Mouse (Mus musculus) heart, postnatal 4 days (tissue): ENCODE measurements around the gene Nfkb2. TPM values are rescaled to one million over a fixed set of nuclear protein-coding genes. Genes with fewer than 3 reads are reported as not detected.
A peak's percentile ranks its signal among the peaks of the same experiment; 100 is the strongest.

Experiments used
- DNase-seq: peaks from one replicate; pipeline ENCODE4 v3.0.0; 2021
- microRNA-seq, 2 experiments: library from miRNA; unstranded; fragments of <30 nt; microRNA quantifications; one replicate each; pipeline ENCODE4 v1.2.0; 2021 to 2022
- total RNA-seq, 2 experiments: library from RNA; stranded (reverse); gene quantifications; 2 replicates each; pipeline ENCODE4 v1.2.3; 2021

Nfkb2 gene
- total RNA-seq, 2 experiments from 2014 or later: 15.1 to 15.2 TPM

DNA sequence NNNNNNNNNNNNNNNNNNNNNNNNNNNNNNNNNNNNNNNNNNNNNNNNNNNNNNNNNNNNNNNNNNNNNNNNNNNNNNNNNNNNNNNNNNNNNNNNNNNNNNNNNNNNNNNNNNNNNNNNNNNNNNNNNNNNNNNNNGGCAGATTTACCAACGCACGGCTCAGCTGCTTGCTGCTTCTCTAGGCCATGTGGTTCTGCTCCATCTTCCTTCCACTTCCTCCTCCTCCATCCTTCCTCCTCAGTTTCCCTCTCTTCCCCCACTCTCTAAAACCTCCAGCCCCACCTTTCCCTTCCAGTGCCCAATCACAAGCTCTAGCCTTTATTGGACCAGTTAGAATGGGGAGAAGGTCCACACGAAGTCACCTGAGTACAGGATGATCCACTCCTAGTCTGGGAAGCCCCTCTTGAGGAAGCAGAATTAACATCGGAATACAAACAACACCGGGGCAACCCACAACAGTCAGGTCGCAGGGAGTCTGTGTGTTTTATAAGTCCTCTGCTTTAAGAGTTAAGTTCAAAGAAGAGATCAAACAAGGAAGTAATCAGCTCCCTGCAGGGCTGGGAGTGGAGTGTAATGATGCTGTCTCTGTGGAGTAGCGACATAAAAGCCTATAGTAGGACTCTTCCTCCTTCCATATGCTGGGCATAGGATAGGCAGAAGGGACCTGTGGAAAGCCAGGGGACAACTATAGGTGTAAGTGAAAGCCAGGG lies 40.7 kb downstream of the Nfkb2 start:
- DNase-seq: no peak

DNA sequence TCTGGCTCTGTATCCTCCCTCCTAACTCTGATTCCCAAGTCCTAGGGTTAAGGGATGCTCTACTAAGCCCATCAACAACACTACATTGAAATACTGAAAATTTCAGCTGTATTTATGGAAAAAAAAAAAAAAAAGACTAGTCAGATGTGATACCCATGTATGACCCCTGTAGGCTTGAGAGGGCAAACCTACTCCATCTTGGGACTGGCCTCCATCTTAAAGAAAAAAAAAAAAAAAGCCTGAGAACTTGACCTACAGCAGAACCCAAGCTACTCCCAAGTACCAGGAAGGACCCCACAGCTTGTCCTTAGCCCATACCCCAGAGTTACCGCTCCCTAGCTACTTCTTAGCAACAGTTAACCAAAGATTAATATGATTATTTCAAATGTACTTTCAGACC lies 43.0 kb downstream of the Nfkb2 start:
- DNase-seq: no peak

DNA sequence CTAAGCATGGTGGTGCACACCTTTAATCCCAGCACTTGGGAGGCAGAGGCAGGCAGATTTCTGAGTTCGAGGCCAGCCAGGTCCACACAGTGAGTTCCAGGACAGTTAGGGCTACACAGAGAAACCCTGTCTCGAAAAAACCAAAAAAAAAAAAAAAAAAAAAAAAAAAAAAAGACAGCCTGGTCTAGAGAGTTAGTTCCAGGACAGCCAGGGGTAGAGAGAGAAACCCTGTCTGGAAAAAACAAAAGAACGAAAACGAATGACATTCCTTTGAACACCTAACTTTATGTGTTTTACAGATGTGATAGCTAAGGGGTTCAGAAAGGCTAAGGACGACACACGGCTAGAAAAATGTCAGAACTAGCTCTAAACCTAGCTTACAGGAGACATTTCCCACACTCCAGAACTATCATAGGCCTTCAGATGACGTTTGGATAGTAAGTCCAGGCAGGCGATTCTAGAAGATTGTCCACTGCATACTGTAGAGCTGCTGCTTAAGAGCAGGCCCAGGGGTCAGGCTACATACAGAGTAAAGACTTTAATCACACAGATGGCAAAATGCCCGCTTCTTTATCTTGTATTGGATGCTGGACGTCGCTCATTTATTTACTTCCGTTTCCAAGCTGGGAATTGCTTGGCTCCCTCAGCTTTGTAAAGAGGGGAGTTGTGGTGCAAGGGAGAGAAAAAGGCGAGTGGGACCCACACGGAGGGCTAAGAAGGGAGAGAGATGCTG lies 44.0 kb downstream of the Nfkb2 start:
- no peak for DNase-seq

DNA sequence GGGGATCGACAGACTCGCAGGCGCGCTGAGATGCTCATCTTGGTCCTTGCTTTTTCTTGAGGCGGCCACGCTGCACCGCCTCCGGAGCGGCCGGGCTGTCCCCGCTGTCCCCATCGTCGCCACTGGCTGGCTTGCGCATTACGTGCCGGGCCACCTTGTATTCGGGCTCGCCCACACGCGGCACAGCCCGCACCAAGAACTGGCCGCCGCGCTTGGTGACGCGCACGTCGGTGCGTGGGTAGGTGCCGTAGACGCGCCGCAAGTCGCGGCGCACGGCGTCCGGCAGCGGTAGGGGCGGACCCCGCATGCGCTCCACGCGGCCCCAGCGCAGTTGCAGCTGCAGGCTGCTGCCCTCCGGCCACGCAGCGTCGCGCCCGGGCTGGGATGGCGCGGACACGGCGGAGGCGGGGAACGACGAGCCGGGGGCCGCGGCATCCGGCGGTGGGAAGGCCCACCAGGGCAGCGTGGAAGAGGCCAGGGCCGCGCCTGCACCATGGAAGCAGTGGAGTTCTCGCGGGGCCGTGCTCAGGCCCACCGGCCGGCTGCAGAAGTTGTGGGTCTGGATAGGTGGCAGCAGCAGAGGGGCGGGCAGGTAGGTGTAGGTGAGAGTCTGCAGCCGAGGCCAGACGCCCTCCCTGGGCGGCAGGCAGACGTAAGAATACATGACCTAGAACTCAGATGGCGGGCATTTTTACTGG lies 44.8 kb downstream of the Nfkb2 start:
- peak; percentile 78 for DNase-seq

DNA sequence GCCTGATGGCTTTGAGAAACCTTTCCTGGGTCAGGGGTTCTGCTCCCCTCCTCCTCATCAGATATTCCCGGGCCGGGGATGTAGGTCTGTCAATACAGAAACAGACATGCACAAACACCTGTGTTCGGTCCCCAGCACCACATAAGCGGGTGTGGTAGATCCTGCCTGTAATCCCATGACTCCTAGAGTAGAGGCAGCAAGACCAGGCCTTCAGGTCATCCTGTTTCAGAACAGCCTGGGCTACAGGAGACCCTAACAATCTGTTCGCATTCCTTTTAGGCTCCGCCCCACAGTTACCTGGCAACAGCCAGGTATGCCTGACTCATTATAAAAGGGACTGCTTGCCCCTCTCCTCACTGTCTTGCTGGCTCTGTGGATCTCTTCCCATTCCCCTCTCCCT lies 45.4 kb downstream of the Nfkb2 start:
- no peak for DNase-seq

DNA sequence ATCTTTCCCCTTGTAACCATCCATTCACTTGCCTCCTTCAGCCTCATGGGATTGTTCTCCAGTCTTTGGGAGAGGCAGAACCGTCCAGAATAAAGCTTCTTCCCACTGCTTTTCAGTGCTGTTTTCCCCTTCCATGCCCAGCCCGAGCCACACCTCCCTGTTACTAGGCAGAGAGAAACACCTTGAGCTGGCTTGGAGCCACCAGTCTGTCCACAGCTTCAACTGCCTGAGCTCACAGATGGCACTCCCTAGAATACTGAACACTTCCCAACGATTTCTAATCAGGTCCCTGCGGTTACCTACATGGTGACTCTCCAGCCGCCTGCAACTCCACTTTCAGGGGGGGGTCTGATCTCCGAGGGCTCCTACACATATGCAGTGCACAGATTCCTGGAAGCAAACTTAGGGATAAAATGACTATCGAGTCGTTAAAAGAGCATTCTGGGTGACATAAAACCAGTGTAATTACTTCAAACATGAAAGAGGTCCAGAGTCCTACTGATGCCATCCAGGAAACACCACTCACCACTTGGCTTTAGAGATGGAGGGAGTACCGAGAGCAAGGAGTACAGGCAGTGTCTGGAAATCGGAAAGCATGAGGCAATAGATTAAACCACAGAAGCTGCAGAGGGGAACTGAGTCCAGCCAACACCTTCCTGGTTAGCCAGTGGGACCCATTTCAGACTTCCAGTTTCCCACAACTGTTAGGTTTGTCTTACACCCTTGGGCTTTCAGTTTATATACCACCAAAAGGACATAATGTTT lies 46.2 kb downstream of the Nfkb2 start, which contains the start of gene 2310034G01Rik:
Gene 2310034G01Rik (minus strand): TSS at position 135 of the 765 bp plus-strand sequence.
- DNase-seq: no peak

DNA sequence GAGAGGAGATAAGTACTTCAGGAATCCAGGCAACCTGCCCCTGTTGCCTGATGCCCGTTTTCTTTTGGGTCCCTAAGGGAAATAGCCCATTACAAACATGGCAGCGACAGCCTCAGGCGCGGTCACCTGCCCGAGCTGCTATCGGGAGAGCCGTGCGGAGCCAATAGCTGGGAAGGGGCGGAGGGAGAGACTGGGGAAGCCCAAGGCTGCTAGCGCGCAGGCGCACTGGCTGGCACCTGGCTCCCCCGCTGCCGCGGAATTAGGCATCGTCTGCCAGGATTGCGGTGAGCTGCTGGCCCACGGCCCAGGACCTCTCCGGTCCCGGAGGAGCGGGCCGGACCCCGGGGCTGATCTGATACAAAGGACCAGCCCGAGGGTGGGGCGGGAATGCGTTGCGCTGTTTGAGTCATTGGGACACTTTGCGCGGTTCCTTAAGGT lies 52.6 kb downstream of the Nfkb2 start:
- DNase-seq: peak; percentile 86

DNA sequence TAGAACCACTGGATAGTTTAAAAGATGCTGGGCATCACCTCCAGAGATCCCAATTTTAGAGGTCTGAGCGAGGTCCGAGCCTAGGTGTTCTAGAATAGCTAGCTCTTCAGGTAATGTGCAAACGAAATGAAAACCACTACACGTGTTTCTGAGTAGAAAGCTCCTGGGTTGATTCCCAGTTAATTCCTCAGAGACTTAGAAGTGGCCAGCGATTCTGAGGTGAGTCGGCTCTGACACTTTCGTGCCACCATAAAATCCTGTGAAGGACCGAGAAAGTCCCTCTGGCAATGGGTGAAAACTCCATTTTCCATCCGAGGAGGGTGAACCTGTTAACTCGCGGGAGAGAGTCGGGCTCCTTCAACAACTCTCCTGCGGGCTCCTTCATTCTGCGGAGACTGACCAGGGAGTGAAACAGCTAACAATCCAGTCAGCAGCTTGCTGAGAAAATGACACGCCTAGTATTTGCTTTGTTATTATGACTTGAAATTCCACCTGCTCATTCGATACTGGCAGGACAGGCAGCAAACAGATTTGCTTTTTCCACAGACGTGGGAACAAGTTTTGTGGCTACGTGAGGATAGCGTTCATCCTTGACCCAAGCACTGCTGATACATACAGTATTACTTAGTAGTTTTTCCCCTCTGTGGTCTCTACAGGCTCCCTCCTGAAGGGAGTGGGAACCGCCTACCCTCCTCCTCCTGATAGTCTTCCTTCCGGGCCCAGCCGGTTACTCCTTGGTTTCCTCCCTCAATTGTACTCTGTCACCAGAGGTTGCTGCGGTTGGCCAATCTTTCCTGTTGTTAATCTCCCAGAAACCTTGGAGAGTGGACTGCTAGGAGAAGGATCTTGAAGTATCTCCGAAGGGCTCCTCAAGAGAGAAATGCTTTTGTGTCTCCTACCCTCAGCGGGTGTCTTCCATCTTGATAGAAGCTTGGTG lies 53.5 kb downstream of the Nfkb2 start:
- DNase-seq: peak; percentile 39

DNA sequence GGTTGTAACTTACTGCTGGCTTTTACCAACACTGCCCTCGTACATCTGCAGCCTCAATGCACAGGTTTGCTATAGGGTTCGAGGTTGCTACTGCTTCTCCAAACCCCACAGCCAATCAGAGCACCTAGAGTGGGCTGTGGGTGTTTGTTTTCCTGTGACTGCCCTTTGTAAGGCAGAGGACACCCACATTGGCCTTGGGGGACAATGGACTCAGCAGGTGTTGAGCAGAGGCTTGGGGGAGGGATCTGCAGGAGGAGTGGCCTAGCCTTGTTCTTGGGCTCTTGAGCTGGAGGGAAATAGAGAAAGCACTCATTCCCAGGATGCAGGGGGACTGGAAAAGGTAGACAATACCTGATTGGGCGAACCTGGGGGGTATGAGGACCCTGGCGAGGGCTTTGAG lies 54.3 kb downstream of the Nfkb2 start:
- DNase-seq: no peak

Small RNA genes within 50 kb of the gene (microRNA-seq; reads per million reads assigned to microRNA genes)
- 0 reads per million in 2 experiments for gene Mir146b

Other genes with a start within 250 kb of the Nfkb2 start
- 10 to 100 TPM; 31.4 to 32.0 TPM for gene Nolc1, start 228.5 kb upstream of the Nfkb2 start, total RNA-seq
- not detected for gene Elovl3, start 172.4 kb upstream of the Nfkb2 start, total RNA-seq
- not detected for gene Pitx3, start 156.0 kb upstream of the Nfkb2 start, total RNA-seq
- 10 to 100 TPM; 57.6 to 58.3 TPM for gene Gbf1, start 151.8 kb upstream of the Nfkb2 start, total RNA-seq
- 1 to 10 TPM; 1.7 to 2.1 TPM for gene Psd, start 22.8 kb downstream of the Nfkb2 start, total RNA-seq
- gene Fbxl15, start 23.9 kb downstream of the Nfkb2 start, total RNA-seq: 1 to 10 TPM; 5.5 to 7.2 TPM
- gene Cuedc2, start 34.4 kb downstream of the Nfkb2 start, total RNA-seq: 100 to 1,000 TPM in 1 of 2 experiments, 10 to 100 TPM in 1; 98.8 to 108 TPM
- gene Mfsd13a, start 36.8 kb downstream of the Nfkb2 start, total RNA-seq: 1 to 10 TPM; 3.1 to 4.2 TPM
- gene 2310034G01Rik, start 46.0 kb downstream of the Nfkb2 start, total RNA-seq: under 1 TPM in 1 of 2 experiments, not detected in 1; 0.18 TPM
- 100 to 1,000 TPM; 126 to 130 TPM for gene Actr1a, start 91.4 kb downstream of the Nfkb2 start, total RNA-seq
- gene Sufu, start 92.6 kb downstream of the Nfkb2 start, total RNA-seq: 10 to 100 TPM; 17.0 to 19.1 TPM
- gene Trim8, start 197.4 kb downstream of the Nfkb2 start, total RNA-seq: 10 to 100 TPM; 50.1 to 53.8 TPM